Mouse (Mus musculus) forebrain, embryonic 12.5 days (tissue): ENCODE data around the gene Svbp. TPM values are rescaled to one million over a fixed set of nuclear protein-coding genes. Genes with fewer than 3 reads are reported as not detected.

Experiments used
- ATAC-seq: fragments of 200-750 bp; cut with Nextera tagmentation; 2 replicates; pipeline ENCODE4 v1.8.0; 2017; ENCODE audit warnings: moderate TSS enrichment; ENCODE audit not compliant: low FRiP score
- H3K27ac ChIP-seq: fragments of 300-500 bp; sonication (generic); 2 replicates; pipeline ENCODE4 v1.5.1; 2016; ENCODE audit warnings: mild to moderate bottlenecking
- H3K27me3 ChIP-seq: fragments of 300-500 bp; sonication (generic); 2 replicates; pipeline ENCODE4 v1.6.1; 2016; ENCODE audit warnings: mild to moderate bottlenecking
- H3K36me3 ChIP-seq: fragments of 300-500 bp; sonication (generic); replicated peaks from 2 replicates; pipeline ENCODE4 v1.6.1; 2016; ENCODE audit warnings: mild to moderate bottlenecking
- H3K4me1 ChIP-seq: fragments of 300-500 bp; sonication (generic); 2 replicates; pipeline ENCODE4 v1.6.1; 2016
- H3K4me2 ChIP-seq: fragments of 300-500 bp; sonication (generic); 2 replicates; pipeline ENCODE4 v1.6.1; 2016; ENCODE audit warnings: mild to moderate bottlenecking, moderate library complexity
- H3K4me3 ChIP-seq: fragments of 300-500 bp; sonication (generic); replicated peaks from 2 replicates; pipeline ENCODE4 v1.5.1; 2016; ENCODE audit warnings: mild to moderate bottlenecking
- H3K9ac ChIP-seq: fragments of 300-500 bp; sonication (generic); 2 replicates; pipeline ENCODE4 v1.6.1; 2016; ENCODE audit warnings: mild to moderate bottlenecking
- H3K9me3 ChIP-seq: fragments of 300-500 bp; sonication (generic); 2 replicates; pipeline ENCODE4 v1.6.1; 2016
- WGBS: fragments of 180-500 bp; shearing (Covaris S2); methylation state at CpG from one replicate; pipeline ENCODE4 v1.1.7; 2016; 5-methylcytosine and 5-hydroxymethylcytosine counted together
- polyA plus RNA-seq: library from polyadenylated mRNA; unstranded; fragments of >200 nt; fragmentation: Nextera tagmentation; extraction: Ambion mirVana; gene quantifications from 2 replicates; pipeline ENCODE4 v1.2.1, GENCODE M21; 2016

Svbp gene
- polyA plus RNA-seq, 1 experiment from 2014 or later: 162 TPM

DNA sequence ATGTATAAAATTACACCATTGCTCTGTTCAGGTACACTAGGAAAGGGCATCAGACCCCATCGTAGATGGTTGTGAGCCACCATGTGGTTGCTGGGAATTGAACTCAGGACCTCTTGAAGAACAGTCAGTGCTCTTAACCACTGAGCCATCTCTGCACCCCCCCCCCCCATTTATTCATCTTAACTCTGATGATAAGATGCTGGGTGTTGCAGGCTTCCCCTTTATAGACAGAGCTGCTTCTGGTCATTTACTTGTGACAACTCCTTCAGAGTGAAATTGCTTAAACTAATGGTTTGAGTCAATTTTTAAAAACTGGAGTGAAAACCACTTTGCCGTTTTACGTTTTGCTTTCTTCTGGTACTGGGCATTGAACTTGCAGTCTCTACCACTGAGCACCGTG, 2.3 kb upstream of the Svbp start:
- Histone ChIP-seq H3K4me2 (no peak overlapping the region), H3K4me3 (no peak overlapping the region), H3K9ac (no peak overlapping the region), H3K27ac (no peak overlapping the region), H3K27me3 (no peaks in the 10 kb centered on the region), H3K4me1 (peaks cover 18% of the 10 kb centered on the region), H3K9me3 (no peaks in the 10 kb centered on the region), H3K36me3 (no peaks in the 10 kb centered on the region)
- 90% methylated on average over 4 of the region's 4 CpGs for WGBS
- ATAC-seq: no peak

DNA sequence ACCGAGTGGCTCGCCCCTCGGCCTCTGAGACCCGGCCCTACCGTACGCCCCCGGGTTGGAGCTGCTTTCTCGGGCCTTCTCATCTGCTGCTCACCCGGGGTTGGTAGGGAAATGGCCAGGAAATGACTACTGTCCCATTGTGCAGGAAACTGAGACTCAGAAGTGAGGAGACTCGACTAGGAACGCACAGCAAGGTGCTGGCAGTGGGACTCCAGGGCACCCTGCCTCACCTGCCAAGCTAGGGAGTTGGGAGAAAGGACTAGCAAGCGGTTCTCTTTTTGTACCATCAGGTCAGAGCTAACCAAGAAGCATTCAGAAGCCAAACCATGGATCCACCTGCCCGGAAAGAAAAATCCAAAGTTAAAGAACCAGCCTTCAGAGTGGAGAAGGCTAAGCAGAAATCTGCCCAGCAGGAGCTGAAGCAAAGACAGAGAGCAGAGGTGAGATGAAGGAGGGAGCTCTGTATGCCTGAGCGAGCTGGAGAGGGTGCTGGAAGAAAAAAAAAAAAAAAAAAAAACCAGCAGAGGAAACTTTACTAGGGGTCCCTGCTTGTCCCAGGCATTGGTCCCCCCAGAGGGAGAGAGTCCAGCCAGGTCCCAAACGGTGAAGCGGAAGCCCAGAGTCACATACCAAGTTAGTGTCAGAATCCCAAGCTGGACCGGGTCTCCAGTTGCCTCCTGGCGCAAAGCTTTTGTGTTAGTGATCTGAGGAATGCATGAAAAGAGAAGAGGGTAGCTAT, 645 bp downstream of the Svbp start:
- H3K27ac ChIP-seq: peak overlapping the region; percentile 69
- no peaks in the 10 kb centered on the region for H3K9me3 ChIP-seq
- peaks cover 4% of the 10 kb centered on the region for H3K36me3 ChIP-seq
- peak; percentile 1; the same call in 1 of the 2 replicates for ATAC-seq
- H3K27me3 ChIP-seq: no peaks in the 10 kb centered on the region
- peak overlapping the region; percentile 69 for H3K4me2 ChIP-seq
- H3K4me1 ChIP-seq: peaks cover 24% of the 10 kb centered on the region
- peak overlapping the region; percentile 80 for H3K9ac ChIP-seq
- 7% methylated on average over 17 of the region's 18 CpGs for WGBS
- H3K4me3 ChIP-seq: peak overlapping the region; percentile 81

GRCm38 (mm10) chr4:119198105-119198504, 3.0 kb downstream of the Svbp start:
- H3K27ac ChIP-seq: no peak overlapping the region
- peaks cover 11% of the 10 kb centered on the region for H3K36me3 ChIP-seq
- WGBS: 94% methylated on average over 6 of the region's 6 CpGs
- no peak overlapping the region for H3K4me2 ChIP-seq
- no peak for ATAC-seq
- no peaks in the 10 kb centered on the region for H3K9me3 ChIP-seq
- H3K4me3 ChIP-seq: no peak overlapping the region
- peaks cover 24% of the 10 kb centered on the region for H3K4me1 ChIP-seq
- H3K9ac ChIP-seq: no peak overlapping the region
- no peaks in the 10 kb centered on the region for H3K27me3 ChIP-seq

DNA sequence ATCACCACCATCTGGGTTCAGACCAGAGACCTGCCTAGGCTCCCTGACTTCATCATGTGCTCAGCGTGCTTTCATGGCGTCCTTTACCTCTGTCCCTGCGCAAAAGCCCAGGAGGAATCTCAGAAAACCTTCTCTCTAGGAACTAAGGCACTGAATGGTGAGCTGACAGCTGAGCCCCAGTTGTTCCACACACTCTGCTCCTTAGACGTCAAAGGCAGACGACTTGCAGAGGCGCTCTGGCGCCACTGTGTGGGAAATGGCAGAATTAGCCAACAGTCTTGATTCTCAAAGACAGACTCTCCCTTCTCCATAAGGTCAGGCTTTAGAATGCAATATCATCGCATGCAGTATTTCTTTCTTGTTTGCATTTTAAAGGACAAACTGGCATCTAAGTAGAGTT, 9.6 kb downstream of the Svbp start:
- Histone ChIP-seq H3K4me2 (no peak overlapping the region), H3K4me1 (no peaks in the 10 kb centered on the region), H3K9me3 (no peaks in the 10 kb centered on the region), H3K9ac (no peak overlapping the region), H3K27ac (no peak overlapping the region), H3K36me3 (peaks cover 11% of the 10 kb centered on the region), H3K4me3 (no peak overlapping the region), H3K27me3 (no peaks in the 10 kb centered on the region)
- ATAC-seq: peak; percentile 54; the same call in 1 of the 2 replicates
- WGBS: 19% methylated on average over 8 of the region's 8 CpGs

- Histone ChIP-seq H3K4me3 (no peak overlapping the region), H3K4me2 (no peak overlapping the region), H3K9ac (no peak overlapping the region), H3K27me3 (no peaks in the 10 kb centered on the region), H3K27ac (no peak overlapping the region), H3K36me3 (no peaks in the 10 kb centered on the region), H3K9me3 (no peaks in the 10 kb centered on the region), H3K4me1 (peaks cover 5% of the 10 kb centered on the region)
- WGBS: 85% methylated on average over 8 of the region's 8 CpGs
- ATAC-seq: no peak
Measured at GRCm38 (mm10) chr4:119216667-119217066, 21.6 kb downstream of the Svbp start.

DNA sequence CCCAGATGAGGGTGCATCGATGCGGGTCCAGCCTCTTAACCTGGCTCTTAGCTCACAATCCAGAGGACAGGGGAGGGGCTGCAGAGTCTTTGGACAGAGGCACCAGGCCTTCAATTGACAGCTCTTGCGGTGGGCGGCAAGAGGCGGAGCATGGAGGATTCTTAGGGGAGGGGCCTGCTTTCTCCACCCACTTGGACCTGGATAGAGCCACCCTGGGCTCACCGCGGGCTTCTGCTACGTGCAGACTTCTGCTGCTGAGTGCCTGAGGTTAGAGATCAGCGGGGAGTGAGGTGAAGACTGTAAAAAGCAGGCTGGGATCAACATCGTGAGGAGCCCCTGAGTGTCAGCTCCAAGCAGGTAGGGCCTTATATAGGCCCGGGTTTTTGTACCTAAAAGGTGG, 23.1 kb downstream of the Svbp start, which contains the start of gene Tmem269:
Gene Tmem269 (minus strand): TSS at position 49 of the 400 bp plus-strand sequence.
- H3K4me3 ChIP-seq: no peak within 1 kb of the TSS
- peak; percentile 46; the same call in 1 of the 2 replicates for ATAC-seq
- no peaks in the 10 kb centered on the region for H3K9me3 ChIP-seq
- no peaks in the 10 kb centered on the region for H3K27me3 ChIP-seq
- peaks cover 5% of the 10 kb centered on the region for H3K4me1 ChIP-seq
- no peak within 1 kb of the TSS for H3K4me2 ChIP-seq
- H3K36me3 ChIP-seq: no peaks in the 10 kb centered on the region
- H3K27ac ChIP-seq: no peak within 1 kb of the TSS
- no peak within 1 kb of the TSS for H3K9ac ChIP-seq
- WGBS: 12% methylated on average over 11 of the region's 11 CpGs

DNA sequence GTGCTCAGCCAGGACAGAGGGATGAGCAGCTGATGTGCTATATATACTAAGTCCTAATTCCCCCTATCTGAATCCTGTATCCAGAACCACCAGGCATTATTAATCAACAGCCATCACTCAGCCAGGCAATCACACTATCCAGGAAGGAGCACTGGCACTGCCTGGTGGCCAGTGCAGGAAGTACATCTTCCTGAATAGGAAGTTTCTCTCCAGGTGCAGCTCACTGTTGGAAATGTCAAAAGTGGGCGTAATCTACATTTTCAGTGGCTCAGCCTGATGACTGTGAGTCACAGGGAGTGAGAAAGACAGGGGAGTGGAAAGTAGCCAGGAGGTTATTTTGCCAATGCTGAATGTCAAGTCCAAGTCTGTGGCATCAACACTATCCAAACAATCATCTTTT, 28.6 kb downstream of the Svbp start:
- Histone ChIP-seq H3K4me1 (no peaks in the 10 kb centered on the region), H3K9ac (no peak overlapping the region), H3K4me3 (no peak overlapping the region), H3K27ac (no peak overlapping the region), H3K27me3 (no peaks in the 10 kb centered on the region), H3K9me3 (no peaks in the 10 kb centered on the region), H3K4me2 (no peak overlapping the region), H3K36me3 (peaks cover 44% of the 10 kb centered on the region)
- no peak for ATAC-seq
- WGBS: 88% methylated on average over 1 of the region's 1 CpGs

- ATAC-seq: no peak
- Histone ChIP-seq H3K4me2 (no peak overlapping the region), H3K4me3 (no peak overlapping the region), H3K9me3 (no peaks in the 10 kb centered on the region), H3K9ac (no peak overlapping the region), H3K27ac (no peak overlapping the region), H3K4me1 (no peaks in the 10 kb centered on the region), H3K36me3 (peaks cover 45% of the 10 kb centered on the region), H3K27me3 (no peaks in the 10 kb centered on the region)
- 93% methylated on average over 3 of the region's 3 CpGs for WGBS
Measured at GRCm38 (mm10) chr4:119224534-119224933, 29.4 kb downstream of the Svbp start.

- ATAC-seq: no peak
- H3K4me2 ChIP-seq: no peak overlapping the region
- no peaks in the 10 kb centered on the region for H3K4me1 ChIP-seq
- H3K27ac ChIP-seq: no peak overlapping the region
- no peaks in the 10 kb centered on the region for H3K9me3 ChIP-seq
- 93% methylated on average over 9 of the region's 9 CpGs for WGBS
- H3K27me3 ChIP-seq: no peaks in the 10 kb centered on the region
- H3K36me3 ChIP-seq: peaks cover 45% of the 10 kb centered on the region
- no peak overlapping the region for H3K9ac ChIP-seq
- no peak overlapping the region for H3K4me3 ChIP-seq
Measured at GRCm38 (mm10) chr4:119225719-119226118, 30.6 kb downstream of the Svbp start.

- no peak overlapping the region for H3K9ac ChIP-seq
- H3K4me1 ChIP-seq: peaks cover 5% of the 10 kb centered on the region
- ATAC-seq: no peak
- peaks cover 45% of the 10 kb centered on the region for H3K36me3 ChIP-seq
- H3K9me3 ChIP-seq: no peaks in the 10 kb centered on the region
- 92% methylated on average over 11 of the region's 11 CpGs for WGBS
- no peak overlapping the region for H3K27ac ChIP-seq
- no peak overlapping the region for H3K4me2 ChIP-seq
- H3K4me3 ChIP-seq: no peak overlapping the region
- no peaks in the 10 kb centered on the region for H3K27me3 ChIP-seq
Measured at GRCm38 (mm10) chr4:119226751-119227150, 31.6 kb downstream of the Svbp start.

- H3K36me3 ChIP-seq: peaks cover 20% of the 10 kb centered on the region
- peak within 1 kb of the TSS; percentile 95 for H3K4me2 ChIP-seq
- peak within 1 kb of the TSS; percentile 61; the same call in 1 of the 2 replicates for H3K27ac ChIP-seq
- peak; percentile 97 for ATAC-seq
- peak within 1 kb of the TSS; percentile 86 for H3K4me3 ChIP-seq
- H3K9ac ChIP-seq: peak within 1 kb of the TSS; percentile 82
- H3K4me1 ChIP-seq: peaks cover 20% of the 10 kb centered on the region
- peaks cover 5% of the 10 kb centered on the region for H3K27me3 ChIP-seq
- WGBS: under 1% methylated on average over 71 of the region's 71 CpGs
- H3K9me3 ChIP-seq: no peaks in the 10 kb centered on the region
Measured at GRCm38 (mm10) chr4:119232410-119233255, 37.5 kb downstream of the Svbp start, which contains the start of the genes AU022252 and P3h1. AU022252 (minus strand) TSS chr4:119232712. P3h1 (plus strand) TSS chr4:119232915.

DNA sequence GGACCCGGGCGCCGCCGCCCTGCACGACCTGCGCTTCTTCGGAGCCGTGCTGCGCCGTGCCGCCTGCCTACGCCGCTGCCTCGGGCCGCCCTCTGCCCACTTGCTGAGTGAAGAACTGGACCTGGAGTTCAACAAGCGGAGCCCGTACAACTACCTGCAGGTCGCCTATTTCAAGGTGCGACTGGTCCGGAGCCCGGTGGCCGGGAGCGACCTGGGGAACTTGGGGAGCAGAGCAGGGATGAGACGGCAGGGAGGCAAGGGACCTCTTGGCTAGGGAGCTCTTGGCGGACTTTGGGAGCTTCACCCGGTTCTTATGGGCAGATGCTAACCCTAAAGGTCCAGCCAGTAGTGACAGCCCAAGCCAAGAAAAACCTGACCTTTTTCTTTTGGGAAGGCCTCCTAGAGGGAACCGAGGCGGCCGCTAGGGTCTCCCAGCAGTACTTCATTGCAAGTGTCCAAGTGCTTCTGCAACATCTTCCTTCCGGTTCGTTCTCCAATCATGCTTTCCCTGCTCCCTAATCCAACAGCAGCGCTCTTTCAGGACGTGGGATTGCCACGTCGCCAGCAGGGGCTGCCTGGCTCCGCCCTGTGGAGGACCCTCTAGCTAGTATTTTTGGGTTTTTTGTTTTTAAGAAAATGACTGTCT, 38.3 kb downstream of the Svbp start:
- peaks cover 14% of the 10 kb centered on the region; the same call in 1 of the 2 replicates for H3K36me3 ChIP-seq
- H3K4me1 ChIP-seq: peaks cover 24% of the 10 kb centered on the region
- peak overlapping the region; percentile 95 for H3K4me2 ChIP-seq
- WGBS: under 1% methylated on average over 36 of the region's 36 CpGs
- no peaks in the 10 kb centered on the region for H3K9me3 ChIP-seq
- 0 out of 2 replicates have a peak overlapping the region, but pooled peaks have one; percentile 50 for H3K27ac ChIP-seq
- peak overlapping the region; percentile 82 for H3K9ac ChIP-seq
- ATAC-seq: peak; percentile 15; the same call in 1 of the 2 replicates
- peaks cover 5% of the 10 kb centered on the region for H3K27me3 ChIP-seq
- peak overlapping the region; percentile 86 for H3K4me3 ChIP-seq
